Mouse (Mus musculus) kidney, postnatal 4 days (tissue): ENCODE results near the gene Cuedc2.

Experiments used
- DNase-seq, 2 experiments: peaks; one replicate each; pipeline ENCODE4 v3.0.0; 2021; ENCODE audit warnings: mixed read lengths in 2 of 2

Gene Cuedc2

DNA sequence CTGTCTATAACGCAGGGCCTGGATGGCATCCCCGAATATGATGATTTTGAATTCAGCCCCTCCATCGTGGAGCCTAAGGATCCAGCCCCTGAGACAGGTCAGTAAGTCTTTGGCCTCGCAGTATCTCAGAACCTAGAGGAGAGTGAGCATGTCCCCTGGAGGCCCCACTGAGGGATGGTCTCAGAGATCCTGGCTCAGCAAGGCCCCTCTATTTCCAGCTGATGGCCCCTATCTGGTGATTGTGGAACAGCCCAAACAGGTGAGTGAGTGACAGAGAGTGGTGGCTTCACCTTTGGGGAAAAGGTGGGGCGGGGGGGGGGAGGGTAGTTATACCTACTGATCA lies 32.3 kb downstream of the Cuedc2 start:
- no peak for DNase-seq

DNA sequence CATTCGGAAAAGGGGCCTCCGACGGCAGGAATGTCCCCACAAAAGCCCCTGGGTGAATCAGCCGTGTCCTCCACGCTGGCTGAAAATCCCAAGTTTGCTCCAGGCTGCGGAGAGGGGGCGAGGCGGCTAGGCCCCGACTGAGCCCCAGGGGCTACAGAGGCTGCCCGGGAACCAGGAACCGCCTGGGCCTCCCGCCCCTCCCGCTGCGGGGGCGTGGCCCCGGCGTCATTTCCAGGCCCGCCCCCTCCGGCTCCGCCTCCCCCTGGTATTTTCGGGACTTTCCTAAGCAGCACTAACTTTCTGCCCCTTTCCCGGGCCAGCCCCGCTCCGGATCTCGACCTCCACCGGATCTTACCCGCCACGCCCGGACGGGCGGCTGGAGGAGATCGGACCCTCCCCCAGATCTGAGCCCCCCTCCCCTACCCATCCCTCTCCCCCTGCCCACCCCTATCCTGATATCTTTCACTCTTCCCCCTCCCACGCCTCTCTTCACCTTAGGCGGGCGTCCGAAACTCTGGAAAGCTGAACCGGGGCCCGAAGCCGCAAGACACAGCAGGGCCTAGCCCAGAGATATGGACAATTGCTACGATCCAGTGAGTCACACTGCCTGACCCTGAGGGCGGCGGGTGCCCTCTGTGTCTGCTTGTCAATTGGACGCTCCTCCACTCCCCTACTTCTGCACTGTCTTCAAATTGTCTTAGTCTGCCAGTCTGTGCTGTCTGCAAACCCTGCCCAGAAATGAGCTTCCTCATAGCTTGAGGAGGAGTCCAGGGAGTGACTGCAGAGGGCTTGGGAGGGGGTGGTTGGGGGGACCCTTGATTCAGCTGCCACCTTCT lies 32.9 kb downstream of the Cuedc2 start:
- DNase-seq: peak; percentile 92 to 95

DNA sequence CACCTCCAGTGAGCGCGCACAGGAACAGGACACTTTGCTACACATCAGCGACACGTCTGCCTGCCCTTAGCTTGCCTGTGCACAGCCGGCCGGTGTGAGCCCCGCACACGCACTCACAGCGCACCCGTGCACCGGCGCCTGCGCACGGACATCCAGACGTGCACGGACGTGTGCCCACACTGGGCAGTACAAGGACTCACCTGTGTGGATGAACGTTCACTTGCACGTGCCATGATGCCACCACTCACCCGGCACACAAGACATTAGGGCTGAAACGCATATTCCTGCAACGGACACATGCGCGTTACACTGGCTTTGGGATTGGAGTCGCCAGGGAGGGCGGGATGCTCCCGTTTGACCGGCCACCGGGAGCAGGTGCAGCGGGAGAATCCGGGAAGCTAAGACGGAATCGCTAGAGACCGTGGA lies 33.6 kb downstream of the Cuedc2 start:
- DNase-seq: no peak

DNA sequence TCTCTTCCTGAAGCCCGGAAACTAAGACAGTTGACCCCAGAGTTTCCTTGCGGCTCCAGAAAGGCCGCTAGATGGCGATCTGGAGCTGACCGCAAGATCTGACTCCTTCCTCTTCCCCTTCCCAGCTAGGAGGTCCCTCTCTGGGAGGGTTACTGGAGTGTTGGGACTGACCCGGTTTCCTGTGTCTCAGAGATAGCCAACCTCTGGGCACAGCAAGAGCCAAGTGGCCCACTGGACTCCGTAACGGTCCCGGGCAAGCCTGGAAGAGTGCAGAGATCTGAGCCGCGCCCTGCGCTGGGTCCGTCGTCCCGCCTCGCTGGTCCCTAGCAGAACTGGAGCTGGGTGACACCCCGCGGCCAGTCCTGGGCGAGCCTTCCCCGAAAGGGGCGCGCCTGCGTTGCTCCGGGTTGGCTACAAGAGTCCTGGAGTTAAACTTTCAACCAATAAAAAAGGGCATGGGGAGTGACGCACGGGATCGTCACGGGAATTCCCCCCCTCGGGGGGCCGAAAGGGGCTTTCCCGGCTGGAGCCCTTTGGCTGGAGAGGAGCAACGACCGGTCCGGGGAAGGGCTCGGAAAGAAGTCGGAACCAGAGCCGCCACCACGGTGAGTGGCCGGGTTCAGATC lies 34.2 kb downstream of the Cuedc2 start, which contains the start of gene Nfkb2:
Nfkb2 (plus strand) TSS at position 105 of the 626 bp plus-strand sequence.
- DNase-seq: peak; percentile 95 to 97

DNA sequence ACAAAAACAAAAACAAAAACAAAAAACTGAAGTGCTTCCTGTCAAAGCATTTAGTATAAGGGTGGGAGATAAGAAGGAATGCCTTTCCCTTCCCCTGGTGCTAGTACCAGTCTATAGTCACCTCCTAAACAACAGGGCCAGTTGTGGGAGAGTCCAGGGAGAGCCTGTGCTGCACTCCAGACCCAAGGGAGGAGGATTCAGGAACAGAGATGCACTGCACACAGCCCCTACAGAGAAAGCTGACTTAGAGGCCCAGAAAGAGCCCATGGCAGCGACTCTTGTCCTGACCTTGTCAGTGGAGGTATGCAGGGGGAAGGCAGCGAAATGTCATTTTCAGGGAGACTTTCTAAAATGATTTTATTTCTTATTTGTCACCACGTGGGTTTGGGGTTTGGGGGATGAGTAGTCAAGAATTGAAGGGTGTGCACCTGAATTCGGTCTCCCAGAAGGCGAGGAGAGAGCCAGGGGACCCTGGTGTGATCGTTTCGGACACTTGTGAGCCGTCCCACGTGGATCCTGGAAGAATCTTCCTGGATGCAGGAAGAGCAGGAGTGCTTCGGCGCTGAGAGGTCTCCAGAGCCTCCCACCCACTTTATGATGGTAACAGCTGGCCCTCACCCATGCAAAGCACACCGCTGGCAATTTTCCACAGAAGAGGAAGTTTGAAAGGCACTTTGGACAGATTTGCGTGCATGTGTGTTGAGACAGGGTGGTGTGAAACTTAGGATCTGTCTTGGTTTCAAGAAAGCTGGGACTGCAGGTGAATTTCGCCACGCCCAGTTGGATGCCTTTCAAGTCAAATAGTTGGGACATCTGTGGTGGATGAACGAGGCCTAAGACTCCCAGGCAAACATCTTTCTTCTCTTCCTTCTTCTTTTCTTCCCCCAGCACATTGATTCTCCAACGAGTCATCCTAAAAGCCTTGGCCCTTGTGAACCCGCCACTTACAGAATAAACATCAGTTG lies 35.0 kb downstream of the Cuedc2 start:
- DNase-seq: no peak

DNA sequence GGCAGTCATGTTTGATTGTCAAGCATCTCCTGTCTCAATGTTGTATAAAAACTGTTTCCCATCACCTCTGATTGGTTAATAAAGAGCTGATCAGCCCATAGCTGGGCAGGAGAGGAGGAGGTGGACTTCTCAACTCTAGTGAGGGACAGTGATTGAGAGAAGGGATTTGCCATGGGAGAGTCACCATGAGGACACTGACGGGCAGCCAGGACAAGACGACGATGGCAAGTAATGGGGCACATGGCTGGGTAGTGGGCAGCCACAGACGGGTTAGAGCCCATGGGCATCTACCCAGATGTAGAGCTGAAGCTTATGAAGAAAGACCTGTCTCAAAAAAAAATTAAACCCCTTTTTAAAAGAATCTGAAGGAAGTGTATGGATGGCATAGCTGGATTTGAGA lies 36.0 kb downstream of the Cuedc2 start:
- no peak for DNase-seq

DNA sequence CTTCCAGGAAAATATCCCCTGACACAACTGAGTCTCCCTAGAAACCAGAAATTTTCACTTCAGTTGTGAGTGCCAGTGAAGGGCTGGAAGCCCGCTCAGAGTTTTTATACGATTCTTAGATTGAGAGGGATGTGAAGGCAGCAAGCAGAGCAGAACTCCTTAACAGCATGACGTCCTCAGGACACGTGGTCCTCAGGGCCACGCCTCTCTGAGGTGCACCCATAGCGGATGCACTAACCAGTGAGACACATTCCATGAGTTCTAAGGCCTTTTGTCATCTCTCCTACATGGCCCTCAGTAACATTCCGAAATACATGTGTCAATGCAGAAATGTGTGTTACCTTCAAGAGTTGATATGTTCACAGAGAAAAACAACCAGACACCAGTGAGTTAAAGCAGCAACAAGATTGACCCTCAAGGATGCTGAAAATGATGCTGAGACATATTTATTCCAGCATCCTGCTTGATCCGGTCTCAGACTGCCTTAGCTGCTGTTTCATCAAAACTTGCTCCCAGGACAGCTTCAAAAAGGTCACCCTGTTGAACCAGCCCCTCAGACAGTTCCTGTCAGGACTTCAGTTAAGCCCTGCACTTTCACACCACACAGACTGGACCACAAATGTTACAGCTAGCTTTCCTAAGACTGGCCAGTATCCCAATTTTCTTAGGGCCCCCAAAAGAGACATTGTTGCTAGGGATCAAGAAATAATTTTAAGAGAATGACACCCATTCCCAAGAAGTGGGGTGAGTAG lies 38.0 kb downstream of the Cuedc2 start:
- no peak for DNase-seq

DNA sequence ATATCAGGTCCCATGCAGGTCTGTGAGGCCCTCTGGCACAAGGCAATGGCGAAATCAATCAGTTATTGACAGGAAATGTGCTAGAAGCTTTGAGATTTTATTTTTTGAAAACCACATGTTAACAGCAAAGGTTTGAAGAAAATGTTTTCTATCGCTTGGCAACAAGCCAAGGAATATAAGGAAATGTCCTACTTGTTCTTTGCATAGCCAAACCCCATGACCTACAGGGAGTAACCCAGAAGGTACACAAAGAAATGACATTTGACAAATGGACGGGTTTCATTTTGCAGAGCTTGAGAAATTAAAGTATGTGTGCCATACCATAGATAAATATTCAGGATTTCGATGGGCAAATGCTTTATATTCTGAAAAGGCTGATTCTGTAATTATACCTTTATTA lies 41.6 kb downstream of the Cuedc2 start:
- DNase-seq: no peak

DNA sequence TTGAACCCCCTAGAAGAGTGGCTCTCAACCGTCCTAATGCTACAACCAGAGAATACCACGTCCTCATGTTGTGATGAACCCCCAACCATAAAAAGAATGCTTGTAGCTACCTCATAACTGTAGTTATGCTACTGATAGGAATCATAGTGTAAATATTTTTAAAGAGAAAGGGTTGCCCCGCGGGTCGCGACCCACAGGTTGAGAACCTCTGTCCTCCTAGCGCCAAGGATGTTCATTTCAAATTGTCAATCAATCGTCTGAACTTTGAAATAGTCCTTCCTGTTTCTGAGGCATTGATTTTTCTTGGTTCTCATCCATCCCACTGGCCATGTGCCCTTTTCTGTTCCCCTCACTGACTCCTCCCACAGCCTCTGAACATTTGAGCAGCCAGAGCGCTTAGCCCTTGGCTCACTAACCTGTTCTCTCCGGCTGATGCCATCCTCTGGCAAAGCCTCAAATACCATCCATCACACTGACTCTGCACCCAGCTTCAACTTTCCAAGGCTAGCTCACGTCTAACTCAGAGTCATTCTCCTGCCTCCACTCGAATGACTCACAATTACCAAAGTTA lies 47.9 kb downstream of the Cuedc2 start:
- DNase-seq: no peak

DNA sequence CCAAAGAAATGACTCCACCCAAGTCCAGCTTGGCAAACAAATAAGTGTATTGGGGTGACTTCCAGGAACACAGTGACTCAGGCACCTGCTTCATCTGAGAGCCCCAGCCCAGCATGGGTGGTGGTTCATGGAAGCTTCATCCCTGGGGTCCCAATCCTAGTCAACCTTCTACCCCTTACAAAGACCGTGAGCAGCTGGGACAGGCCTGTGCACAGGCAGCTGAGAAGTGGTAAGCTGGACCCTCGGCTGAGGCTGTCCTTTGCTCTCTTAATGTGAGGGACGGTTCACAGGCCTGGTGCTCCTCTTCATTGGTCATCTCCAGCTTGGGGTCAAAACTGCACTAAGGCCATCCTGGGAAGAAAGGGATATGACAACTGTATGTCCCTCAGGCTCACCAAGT lies 50.9 kb downstream of the Cuedc2 start:
- DNase-seq: no peak

DNA sequence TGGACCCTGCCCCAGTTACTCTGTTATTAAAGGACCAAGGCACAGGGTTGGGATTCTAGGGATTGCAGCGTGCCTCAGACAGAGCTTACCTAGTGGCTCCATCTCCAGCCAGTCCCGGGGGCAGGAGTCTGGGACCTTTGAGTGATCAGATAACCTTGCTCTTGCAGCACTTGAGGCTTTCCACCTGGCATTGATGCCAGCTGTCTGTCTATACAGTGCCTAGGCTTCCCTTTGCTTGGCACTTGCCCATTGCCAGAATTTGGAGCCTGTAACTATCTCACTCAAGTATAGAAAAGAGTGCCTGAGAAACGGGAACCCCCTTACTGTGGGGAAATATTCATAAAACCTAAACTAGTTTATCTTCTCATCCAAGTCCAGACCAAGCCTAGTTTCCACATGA lies 51.6 kb downstream of the Cuedc2 start:
- no peak for DNase-seq

DNA sequence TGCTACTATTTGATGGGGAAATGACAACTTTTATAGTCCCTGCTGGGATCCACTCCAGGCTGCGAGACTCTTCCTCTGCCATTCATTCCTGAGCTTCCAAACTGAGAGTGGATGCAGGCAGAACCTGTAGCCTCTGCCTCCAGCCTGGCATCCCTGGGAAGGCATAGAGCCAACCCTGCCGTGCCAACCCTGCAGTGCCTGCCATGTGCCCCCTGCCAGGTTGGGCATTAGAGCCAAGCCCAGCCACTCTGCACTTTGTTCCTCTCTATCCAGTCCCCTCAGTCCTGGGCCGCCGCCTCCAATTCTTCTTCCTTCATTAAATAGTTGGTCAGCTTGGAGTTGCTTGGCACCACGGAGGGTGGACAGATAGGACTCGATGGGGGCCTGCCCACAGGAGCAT lies 52.5 kb downstream of the Cuedc2 start:
- DNase-seq: no peak

DNA sequence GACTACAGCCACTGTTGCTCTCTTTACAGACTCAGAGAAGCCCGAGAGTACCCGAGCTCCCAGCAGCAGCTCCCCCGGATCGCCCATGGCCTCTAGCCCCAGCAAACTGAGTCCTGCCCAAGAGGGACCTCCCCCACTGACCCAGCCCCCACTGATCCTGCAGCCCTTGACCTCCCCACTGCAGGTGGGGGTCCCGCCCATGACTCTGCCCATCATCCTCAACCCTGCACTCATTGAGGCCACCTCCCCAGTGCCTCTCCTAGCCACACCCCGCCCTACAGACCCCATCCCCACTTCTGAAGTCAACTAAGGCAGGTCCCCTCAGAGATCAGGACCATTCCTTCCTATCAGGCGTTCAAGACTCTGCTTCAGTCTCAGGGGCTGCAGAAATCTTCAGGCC lies 52.9 kb downstream of the Cuedc2 start:
- no peak for DNase-seq

DNA sequence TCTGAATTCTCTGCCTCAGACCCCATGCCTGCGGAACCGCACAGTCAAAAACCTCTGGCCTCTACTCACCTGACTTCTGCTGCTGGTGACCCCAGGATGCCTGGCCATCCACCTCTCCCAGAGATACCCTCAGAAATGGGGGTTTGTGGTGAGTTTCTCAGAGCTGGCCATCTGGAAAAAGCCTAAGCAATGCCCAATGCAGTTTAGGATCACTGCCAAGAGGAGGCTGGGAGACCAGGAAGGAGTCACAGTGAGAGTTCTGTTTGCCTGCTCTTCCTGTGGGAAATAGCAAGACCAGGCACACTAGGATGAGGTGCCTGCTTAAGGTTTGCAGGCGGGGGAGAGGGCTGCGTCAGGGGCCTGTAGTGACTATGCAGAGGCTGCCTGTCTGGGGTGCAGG lies 53.8 kb downstream of the Cuedc2 start:
- no peak for DNase-seq

DNA sequence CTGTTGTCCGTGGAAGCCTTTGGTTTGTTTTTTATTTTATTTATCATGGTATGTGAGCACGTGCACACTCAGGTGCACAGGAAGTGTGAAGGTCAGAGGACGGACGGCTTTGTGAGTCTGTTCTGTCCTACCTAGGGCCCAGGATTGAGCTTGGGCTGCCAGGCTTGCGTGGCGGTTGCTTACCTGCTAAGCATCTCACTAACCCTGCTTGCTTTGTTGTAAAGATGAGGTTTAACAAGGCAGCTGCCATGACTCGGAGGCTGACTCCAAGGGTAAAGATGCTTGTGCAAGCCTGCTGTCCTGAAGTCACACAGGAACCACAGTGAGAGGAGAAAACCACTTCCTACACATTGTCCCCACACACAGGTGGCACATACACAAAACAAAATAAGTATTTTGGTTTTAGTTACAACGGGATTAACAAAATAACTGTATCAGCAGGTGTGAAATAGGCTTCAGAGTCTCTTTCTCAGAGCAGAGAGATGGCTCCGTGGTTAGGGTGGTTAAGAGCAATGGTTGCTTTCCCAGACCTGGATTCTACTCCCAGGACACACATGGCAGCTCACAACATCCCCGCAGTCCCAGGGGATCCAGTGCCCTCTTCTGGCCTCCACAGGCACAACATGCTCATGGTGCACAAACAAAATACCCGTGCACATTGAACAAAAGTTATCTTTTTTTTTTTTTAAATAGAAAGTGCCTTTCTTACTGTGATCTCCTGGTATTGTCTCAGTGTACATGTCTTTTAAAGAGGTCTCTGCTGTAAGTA lies 56.2 kb downstream of the Cuedc2 start:
- DNase-seq: no peak
